Mouse (Mus musculus) embryonic facial prominence, embryonic 11.5 days (tissue): ENCODE measurements around the gene Tnnt2. TPM values are rescaled to one million over a fixed set of nuclear protein-coding genes. Genes with fewer than 3 reads are reported as not detected.

Source experiments
- polyA plus RNA-seq: library from polyadenylated mRNA; unstranded; fragments of >200 nt; fragmentation: Nextera tagmentation; extraction: Ambion mirVana; gene quantifications from 2 replicates; pipeline ENCODE4 v1.2.1, GENCODE M21; 2014

The Tnnt2 gene
- polyA plus RNA-seq, 1 experiment from 2014 or later = 14.1 TPM

Other genes starting within 250 kb of the Tnnt2 start
- 11.9 and 13.4 TPM in 2 replicates for gene Nav1, start 229.1 kb upstream of the Tnnt2 start, polyA plus RNA-seq
- gene Csrp1, start 116.3 kb upstream of the Tnnt2 start, polyA plus RNA-seq = 52.9 and 53.2 TPM in 2 replicates
- gene Phlda3, start 70.2 kb upstream of the Tnnt2 start, polyA plus RNA-seq = 33.5 and 35.3 TPM in 2 replicates
- 12.5 and 19.1 TPM in 2 replicates for gene Tnni1, start 56.9 kb upstream of the Tnnt2 start, polyA plus RNA-seq
- gene Lad1, start 17.8 kb upstream of the Tnnt2 start, polyA plus RNA-seq = 3.7 and 4.2 TPM in 2 replicates
- 0.43 and 0.59 TPM in 2 replicates for gene Pkp1, start 82.9 kb downstream of the Tnnt2 start, polyA plus RNA-seq
- not detected in 2 replicates for gene Igfn1, start 170.0 kb downstream of the Tnnt2 start, polyA plus RNA-seq
- gene Tmem9, start 171.8 kb downstream of the Tnnt2 start, polyA plus RNA-seq = 73.4 and 74.4 TPM in 2 replicates
- 0.42 TPM in 1 of 2 replicates, not detected in the other for gene Ascl5, start 214.4 kb downstream of the Tnnt2 start, polyA plus RNA-seq
- 0.10 TPM in 1 of 2 replicates, not detected in the other for gene Cacna1s, start 216.4 kb downstream of the Tnnt2 start, polyA plus RNA-seq